Mouse (Mus musculus) MEL (cell line): ENCODE measurements around the gene Pla2g4b.

Source experiments
- BHLHE40 ChIP-seq: IDR thresholded peaks from 2 replicates; pipeline ENCODE4 v1.6.1; 2012; ENCODE audit warnings: low read depth, mild to moderate bottlenecking, inconsistent platforms, low read length, improper control_type of control experiment, borderline replicate concordance
- CHD2 ChIP-seq: IDR thresholded peaks from 2 replicates; pipeline ENCODE4 v1.6.1; 2011; ENCODE audit warnings: low read length, improper control_type of control experiment
- CTCF ChIP-seq, 3 experiments: IDR thresholded peaks in 2 of 3; conservative IDR thresholded peaks in 1 of 3; 2 replicates each; pipeline ENCODE4 v1.5.1; 2011 to 2012; ENCODE audit warnings: low read length in 3 of 3, low read depth in 2 of 3, mild to moderate bottlenecking in 2 of 3, improper control_type of control experiment in 1 of 3, inconsistent platforms in 1 of 3, mixed read lengths in 1 of 3, moderate library complexity in 1 of 3; ENCODE audit not compliant: control insufficient read depth in 1 of 3, insufficient read depth in 1 of 3, poor library complexity in 1 of 3, severe bottlenecking in 1 of 3
- GABPA ChIP-seq: IDR thresholded peaks from 2 replicates; pipeline ENCODE4 v1.6.1; 2012; ENCODE audit warnings: low read depth, mild to moderate bottlenecking, inconsistent platforms, low read length, improper control_type of control experiment, moderate library complexity
- GATA1 ChIP-seq: IDR thresholded peaks from 2 replicates; pipeline ENCODE4 v1.6.1; 2011; ENCODE audit warnings: low read depth, low read length, improper control_type of control experiment
- HCFC1 ChIP-seq: IDR thresholded peaks from 2 replicates; pipeline ENCODE4 v1.6.1; 2012; ENCODE audit warnings: low read depth, mild to moderate bottlenecking, inconsistent platforms, low read length, improper control_type of control experiment, moderate library complexity
- NELFE ChIP-seq: IDR thresholded peaks from 2 replicates; pipeline ENCODE4 v1.6.1; 2011; ENCODE audit warnings: low read depth, low read length, improper control_type of control experiment
- POLR2A ChIP-seq, 2 experiments: IDR thresholded peaks; 2 replicates each; pipeline ENCODE4 v1.6.1; 2011 to 2012; ENCODE audit warnings: low read length in 2 of 2, mild to moderate bottlenecking in 2 of 2, control low read depth in 1 of 2, improper control_type of control experiment in 1 of 2, low read depth in 1 of 2, moderate library complexity in 1 of 2; ENCODE audit not compliant: control insufficient read depth in 1 of 2, insufficient read depth in 1 of 2, poor library complexity in 1 of 2
- USF1 ChIP-seq: IDR thresholded peaks from 2 replicates; pipeline ENCODE4 v1.6.1; 2014; ENCODE audit warnings: low read depth, mild to moderate bottlenecking, inconsistent platforms, low read length, improper control_type of control experiment, moderate library complexity
- ZNF384 ChIP-seq: IDR thresholded peaks from 2 replicates; pipeline ENCODE4 v1.6.1; 2012; ENCODE audit warnings: low read depth, mild to moderate bottlenecking, inconsistent platforms, low read length, improper control_type of control experiment

DNA sequence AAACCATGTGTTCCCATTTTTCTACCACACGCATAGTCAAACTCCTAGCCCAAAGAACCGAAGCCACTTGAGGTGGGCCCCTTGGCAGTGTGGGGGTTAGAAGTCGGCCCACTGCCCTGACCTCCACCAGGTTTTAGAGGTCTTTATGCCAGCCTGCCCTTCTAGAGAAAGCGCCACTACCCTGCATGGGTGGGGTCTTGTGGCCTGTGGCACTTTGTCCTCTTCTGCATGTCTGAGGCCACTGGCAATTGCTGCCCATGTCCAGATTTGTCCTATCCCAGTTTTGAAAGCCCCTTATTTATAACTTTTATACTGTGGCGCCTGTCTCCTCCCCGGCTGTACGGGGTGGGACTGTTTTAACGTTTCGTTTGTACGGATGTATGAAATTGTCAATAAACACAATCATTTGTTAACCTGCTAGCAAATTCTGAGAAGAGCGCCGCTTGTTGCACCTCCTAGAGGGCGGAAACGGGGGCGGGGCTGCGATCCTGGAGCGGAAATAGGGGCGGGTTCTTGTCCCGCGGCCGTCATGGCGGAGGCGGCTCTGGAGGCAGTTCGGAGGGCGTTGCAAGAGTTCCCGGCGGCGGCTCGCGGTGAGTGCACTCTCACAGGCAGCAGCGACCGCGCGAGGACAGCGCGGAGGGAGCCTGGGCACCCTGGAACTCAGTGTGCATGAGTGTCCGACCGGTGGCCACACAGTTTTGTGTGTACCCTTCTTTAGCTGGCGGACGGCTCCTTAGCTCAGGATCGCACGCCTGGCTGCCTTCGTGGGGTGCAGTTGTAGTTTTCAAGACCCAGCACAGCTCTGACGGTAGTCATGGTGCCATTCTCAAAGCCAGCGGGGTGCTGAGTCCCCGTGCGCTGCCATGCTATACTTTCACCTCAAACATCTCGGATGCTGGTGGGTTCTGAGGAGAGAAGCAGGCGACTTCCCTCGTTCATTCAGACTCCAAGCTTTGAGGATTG, 6.0 kb upstream of the Pla2g4b start, which contains the start of the genes Jmjd7 and Gm28042:
- TF ChIP-seq GATA1 (no peak), ZNF384 (no peak), CHD2 (no peak), POLR2A (IDR thresholded peaks at IDR 0.05; ENCODE audit: control insufficient read depth in 1 of 2, insufficient read depth in 1 of 2, low read depth in 1 of 2, low read length in 2 of 2, poor library complexity in 1 of 2) (peak; percentile 75 to 93; a peak in 3 of 4 replicates), USF1 (no peak), BHLHE40 (no peak), NELFE (peak; percentile 72), GABPA (no peak), HCFC1 (no peak), CTCF (IDR thresholded peaks at IDR 0.05 in 2 of 3, conservative IDR thresholded peaks at IDR 0.05 in 1 of 3; ENCODE audit: control insufficient read depth in 1 of 3, insufficient read depth in 1 of 3, low read depth in 2 of 3, low read length in 3 of 3, poor library complexity in 1 of 3, severe bottlenecking in 1 of 3) (no peak)
